Mouse (Mus musculus): Measurements from ENCODE around the gene Eif2s2.
"Not testable (repeated sequence)": the region's sequence is repeated elsewhere in the genome, so short reads cannot be mapped to it uniquely, and the experiment has no call there.

Gene Eif2s2

GRCm38 (mm10) chr2:154892201-154893044 is at the start of gene Eif2s2:
Gene Eif2s2 (minus strand): TSS chr2:154892935.
- peak; percentile 59 for DNase-seq (ENCODE audit: extremely low read depth, low read depth, low spot score)

DNA sequence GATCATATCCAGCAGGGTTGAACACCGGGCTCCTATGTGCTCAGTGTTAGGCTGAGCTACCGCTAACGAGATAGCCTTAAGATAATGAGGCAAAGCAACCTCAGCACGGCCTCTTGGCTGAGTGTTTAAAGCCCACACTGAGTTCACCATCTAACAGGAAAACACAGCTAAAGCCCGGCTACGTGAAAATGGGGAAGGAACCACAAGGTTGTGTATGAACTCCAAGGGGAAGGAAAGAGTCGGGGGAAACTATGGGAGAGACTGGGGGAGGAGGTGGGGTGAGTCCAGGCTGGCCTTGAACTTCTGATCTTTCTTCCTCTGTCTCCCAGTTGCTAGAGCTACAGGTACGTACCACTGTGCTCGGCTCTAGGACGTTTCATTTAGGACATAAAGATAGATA is 49.2 kb upstream of the Eif2s2 start:
- DNase-seq (ENCODE audit: extremely low read depth, low read depth, low spot score) = no peak

- no peak for DNase-seq (ENCODE audit: extremely low read depth, low read depth, low spot score)
Measured at GRCm38 (mm10) chr2:154937547-154938390, 45.0 kb upstream of the Eif2s2 start.

GRCm38 (mm10) chr2:154936536-154937155 is 43.9 kb upstream of the Eif2s2 start:
- no peak for DNase-seq (ENCODE audit: extremely low read depth, low read depth, low spot score)

DNA sequence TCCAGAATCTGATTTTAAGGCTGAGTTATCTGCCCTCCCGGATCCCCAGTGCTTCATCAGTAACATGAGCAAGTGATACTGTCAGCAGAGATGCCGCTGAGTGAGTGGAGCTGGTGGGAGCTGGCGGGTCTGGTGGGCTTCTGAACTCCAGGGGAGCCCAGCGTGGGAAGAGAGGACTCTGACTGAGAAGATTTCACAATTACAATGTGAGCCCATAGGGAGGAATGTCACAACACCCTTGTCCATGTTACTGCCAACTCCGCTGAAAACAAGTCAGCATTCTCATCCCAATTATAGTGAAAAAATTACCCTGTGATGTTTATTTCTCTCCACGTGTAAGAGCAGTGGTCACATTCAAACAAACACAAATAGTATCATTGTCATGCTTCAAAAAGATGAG is 43.4 kb upstream of the Eif2s2 start:
- no peak for DNase-seq (ENCODE audit: extremely low read depth, low read depth, low spot score)

DNA sequence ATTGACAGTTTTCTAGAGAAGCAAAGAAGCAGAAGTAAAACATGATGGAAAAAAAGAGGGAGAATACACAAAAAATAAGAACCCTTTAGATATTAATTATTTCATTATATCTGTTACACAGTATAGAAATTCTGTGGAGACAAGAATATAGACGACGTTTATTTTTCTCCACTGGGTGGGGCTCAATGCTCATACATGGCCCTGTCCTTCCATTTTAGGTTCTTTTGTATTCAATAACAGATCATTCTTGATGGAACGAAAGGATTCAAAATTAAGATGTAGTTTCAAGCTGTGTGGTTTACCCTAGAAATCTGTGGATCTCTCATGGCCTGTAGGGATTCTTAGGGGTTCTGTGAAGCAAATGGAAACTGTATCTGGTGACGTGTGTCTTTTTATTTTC is 41.1 kb upstream of the Eif2s2 start:
- DNase-seq (ENCODE audit: extremely low read depth, low read depth, low spot score) = no peak

- DNase-seq (ENCODE audit: extremely low read depth, low read depth, low spot score) = no peak
Measured at GRCm38 (mm10) chr2:154928298-154928697, 35.6 kb upstream of the Eif2s2 start.

DNA sequence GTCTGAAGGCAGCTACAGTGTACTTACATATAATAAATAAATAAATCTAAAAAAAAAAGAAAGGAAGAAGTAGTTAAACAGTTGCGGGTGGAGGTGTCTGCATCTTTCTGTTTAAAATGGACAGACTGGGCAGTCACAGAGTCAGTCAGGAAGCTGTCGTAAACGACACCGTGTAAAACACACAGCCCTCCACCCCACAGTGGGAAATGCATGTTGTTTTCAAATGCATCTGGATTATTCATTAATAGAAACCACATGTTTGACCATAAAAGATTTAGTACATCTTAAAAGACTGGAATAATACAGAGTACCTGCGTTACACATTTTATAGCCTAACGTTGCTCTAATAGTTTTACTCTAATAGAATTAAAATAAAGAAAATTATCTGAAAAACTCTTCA is 34.1 kb upstream of the Eif2s2 start:
- DNase-seq (ENCODE audit: extremely low read depth, low read depth, low spot score) = no peak

DNA sequence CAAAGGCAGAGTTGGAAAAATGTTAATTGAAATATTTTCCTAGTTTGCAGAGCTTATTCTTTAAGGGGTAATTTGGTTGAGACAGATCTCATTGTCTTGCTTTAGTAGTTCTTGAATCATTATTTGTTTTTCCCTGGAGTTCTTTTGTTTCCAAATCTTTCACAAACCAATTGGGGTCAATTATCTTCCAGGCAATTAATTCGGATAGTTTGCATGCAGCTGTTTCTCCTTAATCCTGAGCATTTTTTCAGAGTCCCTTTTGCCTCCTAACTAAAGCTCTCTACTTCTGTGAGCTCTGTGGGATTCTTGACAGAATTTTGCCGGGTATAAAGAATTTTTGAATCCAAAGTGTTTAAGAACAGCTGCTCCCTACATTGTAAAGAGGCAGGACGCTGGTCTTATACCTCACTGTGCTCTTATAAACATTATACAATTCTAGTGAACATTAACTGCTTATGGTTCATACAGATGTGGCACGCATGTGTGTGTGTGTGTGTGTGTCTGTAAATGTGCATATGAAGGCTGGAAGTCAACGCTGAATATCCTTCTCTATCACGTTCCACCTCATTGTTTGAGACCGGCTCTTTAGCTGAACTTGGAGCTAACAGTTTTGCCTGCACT is 32.8 kb upstream of the Eif2s2 start:
- DNase-seq (ENCODE audit: extremely low read depth, low read depth, low spot score) = no peak

GRCm38 (mm10) chr2:154922134-154922533 is 29.4 kb upstream of the Eif2s2 start:
- not testable (repeated sequence) for DNase-seq (ENCODE audit: extremely low read depth, low read depth, low spot score)

GRCm38 (mm10) chr2:154920896-154921295 is 28.2 kb upstream of the Eif2s2 start:
- no peak for DNase-seq (ENCODE audit: extremely low read depth, low read depth, low spot score)

DNA sequence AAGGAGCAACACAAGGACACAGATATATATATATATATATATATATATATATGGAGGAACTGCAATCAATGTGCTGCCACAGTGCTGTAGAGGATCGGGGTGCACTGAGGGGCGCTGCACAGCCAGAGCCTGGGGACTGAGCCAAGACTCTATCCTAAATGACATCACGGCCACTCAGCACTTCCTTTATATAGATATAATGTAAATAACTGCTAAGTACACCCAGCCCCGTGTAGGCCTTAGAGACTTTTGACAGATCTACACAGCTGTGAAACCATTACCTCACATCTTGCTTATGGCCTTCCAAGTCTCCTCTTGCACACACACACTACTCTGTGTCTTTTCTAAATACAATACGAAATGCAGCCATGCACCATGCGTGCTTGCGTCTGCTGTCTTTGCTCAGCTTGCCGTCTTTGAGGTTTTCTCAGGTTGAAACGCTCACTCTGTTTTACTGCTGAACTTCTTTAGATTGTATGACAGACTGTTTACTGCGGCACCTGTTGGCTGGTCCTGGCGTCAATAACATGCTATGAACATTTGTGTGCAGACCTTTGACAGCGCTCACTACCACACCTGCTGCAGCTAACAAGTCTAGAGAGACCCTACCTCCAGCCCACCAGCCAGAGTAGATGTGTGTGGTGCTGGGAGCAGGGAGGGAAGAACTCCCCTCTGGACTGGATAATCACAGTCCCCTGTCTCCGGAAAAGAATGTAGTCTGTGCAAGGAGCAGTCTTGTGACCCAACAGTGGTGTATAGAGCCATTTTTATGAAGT is 25.3 kb upstream of the Eif2s2 start:
- DNase-seq (ENCODE audit: extremely low read depth, low read depth, low spot score) = no peak

DNA sequence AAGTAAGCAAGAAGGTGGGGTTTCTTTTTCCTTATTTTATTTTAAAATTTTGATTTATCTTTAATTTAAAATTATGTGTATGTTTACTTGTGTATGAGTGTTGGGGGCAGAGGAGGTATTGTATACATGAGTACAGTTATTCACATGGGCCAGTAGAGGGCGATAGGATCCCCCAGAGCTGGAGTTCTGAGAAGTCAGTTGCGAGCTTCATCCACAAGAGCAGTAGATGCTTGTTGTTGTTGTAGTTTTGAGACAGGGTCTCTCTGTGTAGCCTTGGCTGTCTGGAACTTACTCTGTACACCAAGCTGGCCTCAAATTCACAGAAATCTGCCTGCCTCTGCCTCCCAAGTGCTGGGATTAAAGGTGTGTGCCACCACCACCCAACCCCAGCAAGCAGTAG is 23.8 kb upstream of the Eif2s2 start:
- DNase-seq (ENCODE audit: extremely low read depth, low read depth, low spot score) = no peak

GRCm38 (mm10) chr2:154915922-154916541 is 23.3 kb upstream of the Eif2s2 start:
- DNase-seq (ENCODE audit: extremely low read depth, low read depth, low spot score) = no peak

- no peak for DNase-seq (ENCODE audit: extremely low read depth, low read depth, low spot score)
Measured at GRCm38 (mm10) chr2:154909789-154910188, 17.1 kb upstream of the Eif2s2 start.

DNA sequence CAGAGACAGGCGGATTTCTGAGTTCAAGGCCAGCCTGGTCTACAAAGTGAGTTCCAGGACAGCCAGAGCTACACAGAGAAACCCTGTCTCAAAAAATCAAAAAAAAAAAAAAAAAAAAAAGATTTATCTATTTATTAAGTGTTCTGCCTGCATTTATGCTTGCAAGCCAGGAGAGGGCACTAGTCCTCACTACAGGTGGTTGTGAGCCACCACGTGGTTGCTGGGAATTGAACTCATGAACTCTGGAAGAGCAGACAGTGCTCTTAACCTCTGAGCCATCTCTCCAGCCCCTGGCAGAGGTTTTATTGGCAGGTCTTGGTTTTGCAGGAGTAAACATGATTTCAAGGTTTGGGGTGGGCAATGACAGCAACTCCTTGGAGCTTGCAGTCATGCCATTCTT is 15.5 kb upstream of the Eif2s2 start:
- DNase-seq (ENCODE audit: extremely low read depth, low read depth, low spot score) = not testable (repeated sequence)

DNA sequence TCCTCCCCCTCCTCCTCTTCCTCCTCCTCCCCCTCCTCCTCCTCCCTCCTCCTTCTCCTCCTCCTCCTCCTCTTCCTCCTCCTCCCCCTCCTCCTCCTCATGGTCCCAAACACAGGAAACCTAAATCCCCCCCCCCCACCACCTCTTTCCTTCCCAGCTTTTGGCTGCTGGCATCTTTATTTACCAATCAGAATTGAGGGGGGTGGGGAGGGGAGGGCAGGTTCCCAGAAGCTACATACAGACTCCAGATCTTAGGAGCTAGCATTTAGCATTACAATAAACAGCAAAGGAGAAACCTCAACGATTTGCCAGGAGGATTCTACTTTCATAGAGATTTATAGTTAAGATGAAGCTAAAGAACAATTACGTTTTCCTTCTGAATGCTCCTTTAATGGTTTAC is 13.1 kb upstream of the Eif2s2 start:
- no peak for DNase-seq (ENCODE audit: extremely low read depth, low read depth, low spot score)

DNA sequence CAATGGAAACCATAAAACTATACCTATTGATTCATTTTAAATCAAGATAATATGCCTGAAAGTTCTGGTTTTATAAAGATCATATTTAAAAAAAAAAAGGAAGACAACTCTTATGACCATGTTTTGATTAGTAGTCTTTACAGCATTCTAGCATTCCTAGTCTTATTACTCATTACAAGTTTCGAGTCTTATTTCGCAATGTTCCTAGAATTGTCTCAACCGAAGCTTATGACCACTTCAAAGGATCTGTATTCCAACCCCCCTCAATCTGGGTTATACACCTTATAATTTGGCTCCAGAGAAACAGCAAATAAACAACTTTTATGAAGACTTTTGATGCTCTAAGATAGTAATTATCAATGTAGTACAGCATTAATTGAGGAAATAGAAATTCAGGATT is 9.4 kb upstream of the Eif2s2 start:
- DNase-seq (ENCODE audit: extremely low read depth, low read depth, low spot score) = no peak

DNA sequence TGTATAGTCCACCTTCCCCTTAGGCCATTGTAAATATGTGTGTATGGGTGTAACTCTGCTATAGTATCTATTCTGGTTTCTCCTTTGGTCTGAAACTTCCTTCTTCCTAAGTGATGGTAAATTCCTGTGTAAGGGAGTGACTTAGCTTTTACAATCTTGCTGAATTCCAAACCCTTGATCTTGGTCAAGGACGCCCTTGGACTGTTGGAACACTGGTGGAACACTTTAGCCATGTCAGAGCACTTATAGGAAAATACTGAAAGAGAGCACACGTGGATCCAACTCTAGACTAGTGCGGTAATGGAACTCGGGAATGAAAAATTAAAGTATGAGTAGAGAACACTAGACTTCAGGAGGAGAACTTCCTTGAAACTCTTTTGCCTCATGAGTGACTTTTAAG is 6.7 kb upstream of the Eif2s2 start:
- not testable (repeated sequence) for DNase-seq (ENCODE audit: extremely low read depth, low read depth, low spot score)

DNA sequence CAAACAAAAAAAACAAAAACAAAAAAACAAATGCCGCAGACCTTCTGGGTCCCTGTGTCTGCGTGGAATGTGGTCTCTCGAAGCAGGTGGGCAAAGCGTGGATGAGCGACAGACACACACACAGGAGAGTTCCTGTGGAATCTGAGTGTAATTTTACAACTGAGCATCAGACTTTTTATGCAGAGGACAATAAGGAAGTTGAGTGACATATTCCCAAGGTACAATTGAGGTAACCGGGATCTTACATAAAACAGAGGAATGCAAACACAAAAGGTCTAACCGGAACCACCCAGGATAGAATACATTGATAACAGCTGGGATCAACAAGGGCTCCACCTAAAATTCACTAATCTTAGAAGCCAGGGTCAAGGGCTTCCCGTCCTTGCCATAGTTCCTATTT is 6.3 kb upstream of the Eif2s2 start:
- DNase-seq (ENCODE audit: extremely low read depth, low read depth, low spot score) = not testable (repeated sequence)

All from fat pad, adult 2 months (tissue).